Mouse (Mus musculus) midbrain, embryonic 11.5 days (tissue): ENCODE data around the gene Smyd5. TPM values are rescaled to one million over a fixed set of nuclear protein-coding genes. Genes with fewer than 3 reads are reported as not detected.

Experiments used
- ATAC-seq: fragments of 200-750 bp; cut with Nextera tagmentation; 2 replicates; pipeline ENCODE4 v1.8.0; 2017; ENCODE audit warnings: moderate TSS enrichment, moderate library complexity; ENCODE audit not compliant: low FRiP score
- DNase-seq: peaks from one replicate; pipeline ENCODE4 v3.0.0; 2015; ENCODE audit warnings: low spot score; ENCODE audit errors: missing footprints
- H3K27ac ChIP-seq: fragments of 300-500 bp; sonication (generic); 2 replicates; pipeline ENCODE4 v1.5.1; 2014; ENCODE audit warnings: low read depth, low read length
- H3K27me3 ChIP-seq: fragments of 300-500 bp; sonication (generic); 2 replicates; pipeline ENCODE4 v1.6.1; 2014; ENCODE audit warnings: mild to moderate bottlenecking, low read length, moderate library complexity, mixed read lengths; ENCODE audit not compliant: control insufficient read depth, insufficient read depth
- H3K36me3 ChIP-seq: fragments of 300-500 bp; sonication (generic); 2 replicates; pipeline ENCODE4 v1.6.1; 2014; ENCODE audit warnings: mild to moderate bottlenecking, low read length, moderate library complexity, mixed read lengths; ENCODE audit not compliant: control insufficient read depth, insufficient read depth
- H3K4me1 ChIP-seq: fragments of 300-500 bp; sonication (generic); 2 replicates; pipeline ENCODE4 v1.6.1; 2014; ENCODE audit warnings: low read length; ENCODE audit not compliant: control insufficient read depth, insufficient read depth
- H3K4me2 ChIP-seq: fragments of 300-500 bp; sonication (generic); 2 replicates; pipeline ENCODE4 v1.6.1; 2014; ENCODE audit warnings: mild to moderate bottlenecking, moderate library complexity
- H3K4me3 ChIP-seq: fragments of 300-500 bp; sonication (generic); 2 replicates; pipeline ENCODE4 v1.5.1; 2014; ENCODE audit warnings: low read depth, low read length
- H3K9ac ChIP-seq: fragments of 300-500 bp; sonication (generic); 2 replicates; pipeline ENCODE4 v1.6.1; 2014; ENCODE audit warnings: low read length
- H3K9me3 ChIP-seq: fragments of 300-500 bp; sonication (generic); 2 replicates; pipeline ENCODE4 v1.6.1; 2016; ENCODE audit warnings: low read length; ENCODE audit not compliant: control insufficient read depth
- WGBS: fragments of 180-500 bp; shearing (Covaris S2); extraction: QIAGEN DNeasy Blood & Tissue Kit; methylation state at CpG from one replicate; pipeline ENCODE4 v1.1.7; 2014; 5-methylcytosine and 5-hydroxymethylcytosine counted together
- polyA plus RNA-seq: library from polyadenylated mRNA; unstranded; fragments of >200 nt; fragmentation: Nextera tagmentation; extraction: Ambion mirVana; gene quantifications from 2 replicates; pipeline ENCODE4 v1.2.1, GENCODE M21; 2014

The Smyd5 gene
- polyA plus RNA-seq, 1 experiment from 2014 or later, result 52.6 TPM

DNA sequence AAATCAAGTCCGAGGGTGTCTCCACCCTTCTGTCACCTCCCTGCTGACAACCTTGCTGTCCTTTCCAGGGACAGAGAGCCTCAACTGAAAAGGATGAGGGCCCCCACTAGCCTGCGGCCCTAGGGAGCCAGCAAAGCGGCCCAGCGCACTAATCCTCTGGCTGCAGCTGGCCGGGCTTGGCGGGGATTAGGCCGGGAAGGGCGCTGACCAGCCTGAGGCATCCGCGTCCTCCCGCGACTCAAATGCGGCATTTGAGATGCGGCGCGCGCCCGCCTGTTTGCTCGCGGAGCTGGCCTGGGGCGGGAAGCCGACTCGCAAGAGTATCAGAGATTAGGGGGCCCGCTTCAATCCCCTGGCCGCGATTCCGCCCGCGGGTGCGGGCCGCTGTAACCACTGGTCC, 22.8 kb upstream of the Smyd5 start:
- Histone ChIP-seq H3K27me3 (peaks cover 22% of the 10 kb centered on the region), H3K36me3 (no peaks in the 10 kb centered on the region), H3K9ac (peak overlapping the region; percentile 47), H3K4me3 (peak overlapping the region; percentile 14), H3K9me3 (no peaks in the 10 kb centered on the region), H3K27ac (no peak overlapping the region), H3K4me1 (peaks cover 15% of the 10 kb centered on the region; the same call in 1 of the 2 replicates), H3K4me2 (peak overlapping the region; percentile 49)
- peak; percentile 94 for DNase-seq
- ATAC-seq, result peak; percentile 79
- WGBS, result under 1% methylated on average over 31 of the region's 31 CpGs

DNA sequence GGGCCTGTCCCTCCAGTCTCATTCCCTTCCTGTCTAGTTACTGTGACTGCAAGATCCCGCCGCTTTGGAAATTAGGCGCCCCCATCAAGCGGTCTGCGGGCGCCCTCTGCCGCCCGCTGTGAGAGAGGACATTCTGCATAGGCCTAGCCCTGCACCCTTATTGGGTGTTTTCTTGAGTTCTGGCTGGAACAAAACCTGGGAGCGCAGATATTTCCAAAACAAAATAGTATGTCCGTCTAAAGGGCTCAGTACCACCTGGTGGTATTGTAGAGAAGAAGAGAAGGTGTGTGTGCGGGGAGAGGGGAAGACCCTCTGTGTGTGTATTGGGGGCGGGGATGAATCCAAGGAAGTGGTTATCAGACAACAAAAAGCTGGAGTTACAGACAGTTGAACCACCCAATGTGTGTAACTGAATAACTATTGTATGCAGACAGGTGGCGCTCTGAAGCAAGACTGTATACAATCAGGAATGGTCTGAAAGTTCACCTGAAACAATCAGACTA, 21.0 kb upstream of the Smyd5 start:
- Histone ChIP-seq H3K4me1 (peaks cover 15% of the 10 kb centered on the region; the same call in 1 of the 2 replicates), H3K4me2 (no peak overlapping the region), H3K9ac (no peak overlapping the region), H3K36me3 (no peaks in the 10 kb centered on the region), H3K27ac (no peak overlapping the region), H3K27me3 (peaks cover 22% of the 10 kb centered on the region), H3K9me3 (no peaks in the 10 kb centered on the region), H3K4me3 (no peak overlapping the region)
- DNase-seq, result peak; percentile 98
- WGBS, result 10% methylated on average over 13 of the region's 13 CpGs
- peak; percentile 73; the same call in 1 of the 2 replicates for ATAC-seq

DNA sequence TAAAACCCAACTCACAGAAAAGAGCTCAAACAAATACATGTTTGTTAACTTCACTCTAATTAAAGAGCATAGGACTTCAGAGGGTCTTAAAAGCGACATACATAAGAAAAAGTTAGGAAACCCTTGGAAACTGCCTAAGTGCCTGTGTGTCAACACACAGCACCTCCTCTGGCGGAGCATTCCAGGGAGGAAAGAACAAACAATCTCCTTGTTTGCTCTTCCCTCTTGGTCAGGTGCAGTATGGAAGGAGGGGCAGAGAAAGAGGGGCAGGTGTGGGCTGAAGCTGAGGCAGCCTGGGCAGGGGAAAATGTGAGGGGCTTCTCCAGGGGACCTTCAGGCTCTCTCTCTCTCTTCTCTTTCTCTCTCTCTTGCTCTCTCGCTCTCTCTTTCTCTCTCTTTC, 16.0 kb upstream of the Smyd5 start:
- H3K9ac ChIP-seq, result no peak overlapping the region
- no peak overlapping the region for H3K27ac ChIP-seq
- ATAC-seq (no peak), DNase-seq (no peak)
- no peak overlapping the region for H3K4me2 ChIP-seq
- H3K36me3 ChIP-seq, result no peaks in the 10 kb centered on the region
- H3K9me3 ChIP-seq, result no peaks in the 10 kb centered on the region
- H3K4me3 ChIP-seq, result no peak overlapping the region
- no peaks in the 10 kb centered on the region for H3K27me3 ChIP-seq
- WGBS, result 53% methylated on average over 3 of the region's 3 CpGs
- no peaks in the 10 kb centered on the region for H3K4me1 ChIP-seq

DNA sequence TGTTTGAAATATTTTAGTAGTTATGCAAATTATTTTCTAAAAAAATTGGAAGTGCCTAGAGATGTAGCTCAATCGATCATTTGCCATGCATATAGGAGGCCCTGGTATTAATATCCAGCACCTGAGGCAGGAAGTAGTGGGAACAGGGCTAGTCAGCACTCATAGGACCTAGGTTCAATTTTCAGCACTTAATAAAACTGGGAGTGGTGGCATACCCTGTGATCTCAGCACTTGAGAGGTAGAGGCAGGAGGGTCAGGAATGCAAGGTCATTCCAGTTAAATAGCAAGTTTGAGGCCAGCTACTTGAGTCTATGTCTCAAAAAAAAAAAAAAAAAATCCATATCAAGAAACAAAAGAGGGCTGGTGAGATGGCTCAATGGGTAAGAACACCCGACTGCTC, 12.6 kb upstream of the Smyd5 start:
- DNase-seq, result no peak

DNA sequence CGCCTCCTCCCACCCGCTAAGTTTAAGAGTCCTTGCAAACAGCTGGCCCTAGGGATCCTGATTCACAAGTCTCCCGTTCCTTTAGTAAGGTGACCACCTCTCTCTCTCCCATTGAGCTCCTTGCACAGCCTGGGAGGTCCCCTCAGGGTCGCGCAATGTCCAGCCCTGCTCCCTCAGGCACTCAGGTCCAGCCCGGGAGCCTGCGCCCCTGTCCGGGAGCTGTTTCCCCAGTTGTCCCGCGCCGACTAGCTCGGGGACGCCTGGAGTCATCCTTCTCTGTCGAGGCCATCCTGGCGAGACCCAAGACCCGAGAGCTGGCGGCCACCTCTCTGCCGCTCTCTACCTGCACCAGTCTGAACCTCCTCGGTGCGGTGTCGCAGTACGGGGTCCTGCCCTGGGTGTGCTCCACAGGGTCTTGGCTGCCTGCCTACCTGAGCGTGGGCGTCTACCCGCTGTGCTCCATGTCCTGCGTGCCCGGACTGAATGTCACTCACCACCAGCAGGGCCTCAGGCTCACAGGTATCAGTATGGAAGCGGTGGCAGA, 7.9 kb upstream of the Smyd5 start, which contains the start of gene Noto:
TSS of gene Noto (plus strand) at position 51 of the 544 bp plus-strand sequence.
- H3K36me3 ChIP-seq, result no peaks in the 10 kb centered on the region
- DNase-seq (no peak), ATAC-seq (no peak)
- H3K27me3 ChIP-seq, result peaks cover 6% of the 10 kb centered on the region; the same call in 1 of the 2 replicates
- no peak within 1 kb of the TSS for H3K4me3 ChIP-seq
- no peaks in the 10 kb centered on the region for H3K9me3 ChIP-seq
- H3K4me2 ChIP-seq, result peak within 1 kb of the TSS; percentile 18; the same call in 1 of the 2 replicates
- H3K27ac ChIP-seq, result no peak within 1 kb of the TSS
- H3K4me1 ChIP-seq, result peaks cover 2% of the 10 kb centered on the region; the same call in 1 of the 2 replicates
- no peak within 1 kb of the TSS for H3K9ac ChIP-seq
- 14% methylated on average over 28 of the region's 28 CpGs for WGBS

More for the DNA sequence above, 12.6 kb upstream of the Smyd5 start:
- Histone ChIP-seq H3K4me1 (peaks cover 2% of the 10 kb centered on the region; the same call in 1 of the 2 replicates), H3K4me3 (no peak overlapping the region), H3K27me3 (peaks cover 6% of the 10 kb centered on the region; the same call in 1 of the 2 replicates), H3K9me3 (no peaks in the 10 kb centered on the region), H3K36me3 (no peaks in the 10 kb centered on the region), H3K9ac (no peak overlapping the region), H3K27ac (no peak overlapping the region), H3K4me2 (no peak overlapping the region)
- no peak for ATAC-seq
- 87% methylated on average over 2 of the region's 2 CpGs for WGBS

DNA sequence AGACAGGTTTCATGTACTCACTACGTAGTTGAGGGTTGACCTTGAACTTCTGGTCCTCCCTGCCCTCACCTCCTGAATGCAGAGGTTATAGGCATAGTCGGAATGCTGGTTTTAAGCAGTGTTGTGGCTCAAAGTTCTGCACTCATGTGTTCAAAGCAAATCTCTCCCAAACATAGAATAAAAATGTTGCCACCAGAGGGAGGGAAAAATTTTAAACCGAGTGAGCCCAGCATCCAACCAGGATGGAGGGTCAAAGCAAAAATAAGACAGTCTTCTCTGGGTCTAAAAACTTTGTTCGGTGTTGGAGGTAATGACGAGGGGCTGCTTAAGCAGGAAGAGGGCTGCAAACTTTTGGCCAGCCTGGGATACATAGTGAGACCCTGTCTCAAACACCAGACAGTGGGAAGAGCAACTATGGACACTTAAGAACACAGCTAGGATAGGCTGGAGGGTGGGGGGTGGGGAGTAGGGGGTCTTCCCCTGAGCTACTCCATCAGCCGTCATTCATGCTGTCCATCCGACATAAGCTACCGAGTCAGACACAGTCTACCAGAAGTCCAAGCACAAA, 431 bp upstream of the Smyd5 start:
- H3K4me3 ChIP-seq, result peak overlapping the region; percentile 89
- H3K9me3 ChIP-seq, result no peaks in the 10 kb centered on the region
- ATAC-seq (peak; percentile 85), DNase-seq (no peak)
- no peaks in the 10 kb centered on the region for H3K27me3 ChIP-seq
- WGBS, result 52% methylated on average over 8 of the region's 8 CpGs
- H3K36me3 ChIP-seq, result no peaks in the 10 kb centered on the region
- H3K9ac ChIP-seq, result peak overlapping the region; percentile 82
- peak overlapping the region; percentile 80 for H3K4me2 ChIP-seq
- no peaks in the 10 kb centered on the region; the same call in 1 of the 2 replicates for H3K4me1 ChIP-seq
- no peak overlapping the region for H3K27ac ChIP-seq

DNA sequence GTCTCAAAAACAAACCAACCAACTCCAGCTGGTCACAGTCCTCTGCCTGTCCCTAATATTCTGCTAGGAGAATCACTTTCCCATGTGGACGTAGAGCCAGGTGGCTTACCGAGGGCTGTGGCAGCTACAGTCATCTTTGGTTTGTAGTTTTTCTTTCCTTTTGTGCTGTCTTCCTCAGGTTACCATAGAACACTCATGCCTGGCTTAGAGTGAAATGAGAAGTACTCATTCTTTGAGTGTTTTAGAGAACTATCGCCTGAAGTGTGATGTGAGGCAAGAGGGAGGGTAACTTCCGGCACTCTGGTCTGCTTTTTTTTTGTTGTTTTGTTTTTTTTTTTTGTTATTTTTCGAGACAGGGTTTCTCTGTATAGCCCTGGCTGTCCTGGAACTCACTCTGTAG, 2.1 kb downstream of the Smyd5 start:
- Histone ChIP-seq H3K9me3 (no peaks in the 10 kb centered on the region), H3K9ac (no peak overlapping the region), H3K4me2 (no peak overlapping the region), H3K36me3 (0 out of 2 replicates have a peak, but pooled peaks cover under 1% of the 10 kb centered on the region), H3K27ac (no peak overlapping the region), H3K4me1 (no peaks in the 10 kb centered on the region; the same call in 1 of the 2 replicates), H3K27me3 (no peaks in the 10 kb centered on the region), H3K4me3 (no peak overlapping the region)
- 83% methylated on average over 5 of the region's 5 CpGs for WGBS
- ATAC-seq (no peak), DNase-seq (no peak)

DNA sequence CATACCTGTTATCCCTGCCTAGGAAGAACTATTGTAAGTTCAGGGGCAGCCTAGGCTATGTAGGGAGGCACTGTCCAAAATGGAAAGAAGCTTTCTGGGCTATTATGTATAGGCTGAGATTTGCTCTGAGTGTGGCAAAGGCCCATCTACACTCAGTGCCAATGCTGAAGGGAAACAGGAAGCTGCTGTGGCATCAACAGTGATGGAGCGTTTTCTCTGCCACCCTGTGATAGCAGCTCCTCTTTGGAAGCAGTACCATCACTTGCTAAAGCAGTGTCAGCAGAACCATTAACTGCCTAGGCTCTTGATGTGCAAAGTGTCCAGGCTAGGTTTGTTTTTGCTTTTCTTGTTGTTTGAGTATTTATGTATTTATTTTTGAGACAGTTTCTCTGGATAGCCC, 4.4 kb downstream of the Smyd5 start:
- Histone ChIP-seq H3K27ac (no peak overlapping the region), H3K27me3 (no peaks in the 10 kb centered on the region), H3K36me3 (0 out of 2 replicates have a peak, but pooled peaks cover 2% of the 10 kb centered on the region), H3K4me3 (no peak overlapping the region), H3K4me2 (no peak overlapping the region), H3K9ac (no peak overlapping the region), H3K4me1 (no peaks in the 10 kb centered on the region; the same call in 1 of the 2 replicates), H3K9me3 (no peaks in the 10 kb centered on the region)
- DNase-seq, result no peak
- ATAC-seq, result no peak
- 81% methylated on average over 1 of the region's 1 CpGs for WGBS

DNA sequence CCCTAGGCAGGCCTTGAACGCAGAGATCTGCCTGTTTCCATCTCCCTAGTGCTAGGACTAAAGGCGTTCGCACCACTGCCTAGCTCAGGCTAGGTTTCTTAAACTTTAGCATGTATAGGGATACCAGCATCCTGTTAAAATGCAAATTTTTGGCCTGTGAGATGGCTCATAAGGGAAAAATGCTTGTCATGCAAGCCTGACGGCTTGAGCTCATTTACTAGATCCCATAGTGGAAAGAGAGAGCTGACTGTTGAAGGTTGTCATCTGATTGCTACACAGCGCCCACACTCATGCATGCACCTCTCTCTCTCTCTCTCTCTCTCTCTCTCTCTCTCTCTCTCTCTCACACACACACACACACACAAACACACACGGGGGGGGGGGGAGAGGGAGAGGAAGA, 4.8 kb downstream of the Smyd5 start:
- DNase-seq (no peak), ATAC-seq (no peak)
- no peaks in the 10 kb centered on the region for H3K9me3 ChIP-seq
- H3K4me2 ChIP-seq, result no peak overlapping the region
- no peaks in the 10 kb centered on the region; the same call in 1 of the 2 replicates for H3K4me1 ChIP-seq
- no peak overlapping the region for H3K4me3 ChIP-seq
- 0 out of 2 replicates have a peak, but pooled peaks cover 2% of the 10 kb centered on the region for H3K36me3 ChIP-seq
- no peaks in the 10 kb centered on the region for H3K27me3 ChIP-seq
- H3K27ac ChIP-seq, result no peak overlapping the region
- no peak overlapping the region for H3K9ac ChIP-seq
- whole genome bisulfite sequencing, result 91% methylated on average over 5 of the region's 6 CpGs
